Mouse (Mus musculus) erythroblast, adult 5-6 weeks (primary cell): ENCODE results near the gene 1700067P10Rik. TPM values are rescaled to one million over a fixed set of nuclear protein-coding genes. Genes with fewer than 3 reads are reported as not detected.

ENCODE experiments used
- total RNA-seq, 2 experiments: library from RNA; stranded (forward) in 1 of 2; stranded (reverse) in 1 of 2; fragments of 150-400 nt in 1 of 2; fragments of 200-764, 138-1000 nt in 1 of 2; gene quantifications; 2 replicates each; pipeline versions ENCODE4 v1.2.3 to v1.2.4; 2015 to 2017; ENCODE audit warnings: low replicate concordance in 2 of 2

Gene 1700067P10Rik
- total RNA-seq, 2 experiments from 2014 or later: not detected

Other genes starting within 250 kb of the 1700067P10Rik start
- gene Foxp4, start 164.7 kb upstream of the 1700067P10Rik start, total RNA-seq (2015; ENCODE audit: low replicate concordance): 1.2 and 4.0 TPM in 2 replicates
- gene Foxp4, start 164.7 kb upstream of the 1700067P10Rik start, total RNA-seq (2017; ENCODE audit: low replicate concordance): 0.51 and 0.70 TPM in 2 replicates
- not detected in 2 replicates for gene 1700122O11Rik, start 51.0 kb upstream of the 1700067P10Rik start, total RNA-seq (2015; ENCODE audit: low replicate concordance)
- not detected in 2 replicates for gene 1700122O11Rik, start 51.0 kb upstream of the 1700067P10Rik start, total RNA-seq (2017; ENCODE audit: low replicate concordance)
- 0.21 and 11.1 TPM in 2 replicates for gene 9830107B12Rik, start 56.9 kb downstream of the 1700067P10Rik start, total RNA-seq (2015; ENCODE audit: low replicate concordance)
- 1.5 and 6.0 TPM in 2 replicates for gene 9830107B12Rik, start 56.9 kb downstream of the 1700067P10Rik start, total RNA-seq (2017; ENCODE audit: low replicate concordance)
- 6.5 and 17.7 TPM in 2 replicates for gene A530064D06Rik, start 78.0 kb downstream of the 1700067P10Rik start, total RNA-seq (2015; ENCODE audit: low replicate concordance)
- 5.5 and 5.7 TPM in 2 replicates for gene A530064D06Rik, start 78.0 kb downstream of the 1700067P10Rik start, total RNA-seq (2017; ENCODE audit: low replicate concordance)
- 3.1 and 4.2 TPM in 2 replicates for gene Trem1, start 143.4 kb downstream of the 1700067P10Rik start, total RNA-seq (2015; ENCODE audit: low replicate concordance)
- 5.7 and 6.2 TPM in 2 replicates for gene Trem1, start 143.4 kb downstream of the 1700067P10Rik start, total RNA-seq (2017; ENCODE audit: low replicate concordance)
- 47.6 and 61.3 TPM in 2 replicates for gene Trem3, start 158.5 kb downstream of the 1700067P10Rik start, total RNA-seq (2015; ENCODE audit: low replicate concordance)
- gene Trem3, start 158.5 kb downstream of the 1700067P10Rik start, total RNA-seq (2017; ENCODE audit: low replicate concordance): 26.4 and 57.7 TPM in 2 replicates
- gene Treml4, start 175.0 kb downstream of the 1700067P10Rik start, total RNA-seq (2015; ENCODE audit: low replicate concordance): 5.0 and 5.4 TPM in 2 replicates
- 5.7 and 8.1 TPM in 2 replicates for gene Treml4, start 175.0 kb downstream of the 1700067P10Rik start, total RNA-seq (2017; ENCODE audit: low replicate concordance)
- gene Treml2, start 210.2 kb downstream of the 1700067P10Rik start, total RNA-seq (2015; ENCODE audit: low replicate concordance): 13.4 and 26.1 TPM in 2 replicates
- 13.8 and 15.1 TPM in 2 replicates for gene Treml2, start 210.2 kb downstream of the 1700067P10Rik start, total RNA-seq (2017; ENCODE audit: low replicate concordance)
- gene B430306N03Rik, start 226.8 kb downstream of the 1700067P10Rik start, total RNA-seq (2015; ENCODE audit: low replicate concordance): 17.5 and 20.1 TPM in 2 replicates
- 7.0 and 7.2 TPM in 2 replicates for gene B430306N03Rik, start 226.8 kb downstream of the 1700067P10Rik start, total RNA-seq (2017; ENCODE audit: low replicate concordance)